Mouse (Mus musculus) lung, adult 18-20 months (tissue): ENCODE data around the gene Ndrg3.
"Not testable (repeated sequence)": the region's sequence is repeated elsewhere in the genome, so short reads cannot be mapped to it uniquely, and the experiment has no call there.

Source experiments
- DNase-seq, 2 experiments: peaks; one replicate each; pipeline ENCODE4 v3.0.0; 2022; ENCODE audit warnings: mixed read lengths in 2 of 2

The Ndrg3 gene

GRCm38 (mm10) chr2:156996576-156996975, 4.7 kb upstream of the Ndrg3 start:
- DNase-seq: peak in 1 of 2 experiments; percentile 28

GRCm38 (mm10) chr2:156990727-156991431, 977 bp downstream of the Ndrg3 start:
- peak in 1 of 2 experiments; percentile 29 for DNase-seq

- DNase-seq: no peak
Observed at GRCm38 (mm10) chr2:156987316-156987715, 4.5 kb downstream of the Ndrg3 start.

GRCm38 (mm10) chr2:156982864-156983263, 9.0 kb downstream of the Ndrg3 start:
- peak; percentile 28 to 53 for DNase-seq

GRCm38 (mm10) chr2:156981291-156981690, 10.6 kb downstream of the Ndrg3 start:
- no peak for DNase-seq

GRCm38 (mm10) chr2:156980059-156980458, 11.8 kb downstream of the Ndrg3 start:
- DNase-seq: no peak

GRCm38 (mm10) chr2:156976711-156977110, 15.1 kb downstream of the Ndrg3 start:
- no peak for DNase-seq

GRCm38 (mm10) chr2:156974967-156975366, 16.9 kb downstream of the Ndrg3 start:
- DNase-seq: peak in 1 of 2 experiments; percentile 7

GRCm38 (mm10) chr2:156973316-156974100, 18.3 kb downstream of the Ndrg3 start:
- no peak for DNase-seq

- DNase-seq: no peak
Observed at GRCm38 (mm10) chr2:156970253-156970652, 21.6 kb downstream of the Ndrg3 start.

GRCm38 (mm10) chr2:156968501-156968900, 23.4 kb downstream of the Ndrg3 start:
- DNase-seq: no peak

GRCm38 (mm10) chr2:156967388-156967787, 24.5 kb downstream of the Ndrg3 start:
- peak in 1 of 2 experiments; percentile 6 for DNase-seq

GRCm38 (mm10) chr2:156963891-156964290, 28.0 kb downstream of the Ndrg3 start:
- DNase-seq: no peak

GRCm38 (mm10) chr2:156958496-156959252, 33.2 kb downstream of the Ndrg3 start:
- DNase-seq: no peak

- DNase-seq: no peak
Observed at GRCm38 (mm10) chr2:156957035-156957434, 34.8 kb downstream of the Ndrg3 start.

GRCm38 (mm10) chr2:156956306-156956705, 35.5 kb downstream of the Ndrg3 start:
- no peak for DNase-seq

GRCm38 (mm10) chr2:156954463-156954862, 37.4 kb downstream of the Ndrg3 start:
- no peak for DNase-seq

- DNase-seq: no peak
Observed at GRCm38 (mm10) chr2:156951301-156952094, 40.4 kb downstream of the Ndrg3 start.

- DNase-seq: no peak
Observed at GRCm38 (mm10) chr2:156950816-156951215, 41.0 kb downstream of the Ndrg3 start.

GRCm38 (mm10) chr2:156941523-156941922, 50.3 kb downstream of the Ndrg3 start:
- DNase-seq: not testable (repeated sequence)

- not testable (repeated sequence) for DNase-seq
Observed at GRCm38 (mm10) chr2:156939926-156940325, 51.9 kb downstream of the Ndrg3 start.

GRCm38 (mm10) chr2:156937795-156938194, 54.1 kb downstream of the Ndrg3 start:
- DNase-seq: no peak
